Mouse (Mus musculus) adrenal gland, postnatal 36 days (tissue): ENCODE results near the gene Fbxo4. TPM values are rescaled to one million over a fixed set of nuclear protein-coding genes. Genes with fewer than 3 reads are reported as not detected.

ENCODE experiments used
- DNase-seq, 2 experiments: peaks; one replicate each; pipeline ENCODE4 v3.0.0; 2021; ENCODE audit warnings: mixed read lengths in 1 of 2
- total RNA-seq, 2 experiments: library from RNA; stranded (reverse); gene quantifications; 2 replicates each; pipeline ENCODE4 v1.2.3; 2021

Fbxo4 gene
- total RNA-seq, 2 experiments from 2014 or later = 17.0 to 27.6 TPM

DNA sequence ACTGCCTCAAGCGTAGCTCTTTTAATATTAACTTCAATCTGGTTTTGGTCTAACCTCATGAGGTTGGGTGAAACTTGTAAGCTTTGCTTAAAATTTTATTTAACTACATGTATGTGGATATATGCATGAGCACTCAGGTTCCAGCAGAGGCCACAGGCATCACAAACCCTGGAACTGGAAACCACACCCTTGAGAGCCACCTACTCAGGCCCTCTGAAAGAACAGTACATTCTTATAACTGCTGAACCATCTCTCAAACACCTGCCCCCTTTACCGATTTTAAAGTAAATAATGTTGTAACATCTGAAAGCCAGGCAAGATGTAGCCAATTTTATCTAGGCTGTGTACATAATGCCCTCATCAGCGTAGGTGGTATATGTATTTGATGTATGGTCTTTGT, 498 bp upstream of the Fbxo4 start:
- DNase-seq = no peak

DNA sequence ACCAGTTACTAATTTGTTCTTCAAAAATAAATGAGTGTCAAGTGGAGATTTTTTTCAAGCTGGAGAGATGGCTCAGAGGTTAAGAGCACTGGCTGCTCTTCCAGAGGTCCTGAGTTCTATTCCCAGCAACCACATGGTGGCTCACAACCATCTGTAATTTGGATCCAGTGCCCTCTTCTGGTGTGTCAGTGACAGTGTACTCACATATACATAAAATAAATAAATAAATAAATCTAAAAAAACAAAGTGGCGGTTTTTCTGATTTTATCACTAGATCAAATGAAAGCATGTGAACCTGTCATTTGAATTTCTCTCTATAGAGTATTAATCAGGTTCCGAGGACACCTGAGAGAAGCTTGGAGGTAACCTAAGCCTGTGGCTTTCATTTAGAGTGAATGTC, 1.1 kb downstream of the Fbxo4 start:
- DNase-seq = no peak

DNA sequence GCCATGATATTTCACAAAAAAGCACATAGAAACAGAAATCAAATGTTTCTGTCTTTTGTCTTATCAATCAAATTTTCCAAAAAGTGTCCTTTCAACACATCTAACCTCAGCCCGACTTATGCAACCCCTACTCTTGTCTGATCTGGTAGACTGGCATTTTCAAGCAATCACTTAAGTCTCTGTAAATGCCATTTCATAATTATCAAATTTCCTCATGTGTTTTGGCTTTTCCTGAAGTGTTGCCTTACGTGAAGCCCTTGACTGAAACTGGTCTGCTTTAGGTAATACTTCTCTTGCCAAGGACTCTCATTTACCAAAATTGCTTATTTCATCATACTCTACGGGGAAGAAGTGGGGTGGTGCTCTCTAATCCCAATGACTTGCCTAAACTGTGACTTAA, 6.1 kb downstream of the Fbxo4 start:
- no peak for DNase-seq

DNA sequence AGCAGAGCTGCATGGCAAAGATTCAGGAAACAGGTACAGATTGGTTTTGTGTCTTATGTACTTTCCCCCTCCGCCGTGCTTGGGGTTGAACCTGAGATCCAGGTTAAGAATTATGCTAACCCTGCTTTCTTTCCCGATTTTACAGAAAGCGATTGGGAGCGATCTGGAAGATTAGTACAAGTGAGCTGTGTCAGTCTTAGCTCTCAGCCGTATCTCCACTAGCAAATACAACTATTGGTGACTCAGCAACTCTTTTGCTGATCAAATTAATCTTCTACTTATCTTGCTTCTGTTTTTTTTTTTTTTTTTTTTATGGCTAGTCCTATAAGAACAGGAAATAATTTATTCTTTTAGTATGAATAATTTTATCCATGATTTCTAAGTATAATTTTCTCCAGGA, 9.2 kb downstream of the Fbxo4 start:
- DNase-seq = no peak

DNA sequence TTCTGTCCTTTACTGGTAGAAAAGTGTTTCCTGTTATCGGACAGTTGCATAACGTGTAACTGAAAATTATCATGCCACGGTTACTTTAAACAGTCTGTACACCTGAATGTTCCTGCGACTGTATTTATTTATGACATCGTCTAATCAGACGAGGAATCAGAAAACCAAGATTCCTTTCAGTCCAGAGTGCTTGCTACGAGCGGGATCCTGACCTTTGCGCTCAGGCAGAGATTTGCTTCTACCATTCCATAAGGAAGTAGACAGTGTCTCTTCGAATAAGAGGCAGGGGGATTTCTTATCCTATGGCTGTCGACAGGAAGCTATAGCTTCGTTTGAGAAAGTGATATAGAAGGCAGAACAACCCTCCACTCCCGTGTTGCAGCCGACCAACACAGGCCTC, 9.6 kb downstream of the Fbxo4 start:
- DNase-seq = no peak

DNA sequence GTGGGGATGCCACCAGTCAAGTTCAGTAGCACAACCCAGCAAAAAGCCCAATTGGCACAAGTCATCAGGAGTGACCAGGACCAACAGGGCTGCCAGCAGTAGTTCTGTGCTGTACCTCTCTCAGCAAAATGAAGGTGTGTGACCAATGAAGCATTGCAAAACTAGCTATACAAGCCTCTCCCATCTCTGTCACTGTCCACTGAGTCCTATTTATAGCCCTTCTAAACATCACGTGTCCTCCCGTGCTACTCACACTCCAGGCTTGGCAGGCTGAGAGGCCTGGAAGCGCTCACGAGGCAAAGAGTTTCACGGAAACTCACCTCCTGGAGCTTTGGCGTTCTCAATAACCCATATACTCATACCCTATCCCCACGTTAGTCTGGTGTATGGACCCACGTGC, 17.1 kb downstream of the Fbxo4 start:
- DNase-seq = peak; percentile 35 to 62

DNA sequence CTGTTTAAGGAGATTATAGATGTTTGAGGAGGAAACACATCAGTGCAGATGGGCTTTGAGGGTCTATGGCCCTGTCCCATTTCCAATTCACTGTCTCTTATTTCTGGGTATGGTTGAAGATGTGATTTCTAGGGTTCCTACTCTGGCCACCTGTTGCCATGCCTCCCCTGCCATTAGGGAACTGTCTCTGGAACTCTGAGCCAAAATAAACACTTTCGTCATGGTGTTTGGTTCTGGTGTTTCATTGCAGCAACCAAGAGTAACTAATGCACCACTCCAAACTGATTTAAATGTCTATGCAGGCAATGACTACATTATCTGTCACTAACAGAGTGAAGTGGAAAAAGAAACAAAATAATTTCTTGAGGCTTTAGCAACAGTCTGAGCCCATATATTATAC, 19.3 kb downstream of the Fbxo4 start:
- DNase-seq = no peak

DNA sequence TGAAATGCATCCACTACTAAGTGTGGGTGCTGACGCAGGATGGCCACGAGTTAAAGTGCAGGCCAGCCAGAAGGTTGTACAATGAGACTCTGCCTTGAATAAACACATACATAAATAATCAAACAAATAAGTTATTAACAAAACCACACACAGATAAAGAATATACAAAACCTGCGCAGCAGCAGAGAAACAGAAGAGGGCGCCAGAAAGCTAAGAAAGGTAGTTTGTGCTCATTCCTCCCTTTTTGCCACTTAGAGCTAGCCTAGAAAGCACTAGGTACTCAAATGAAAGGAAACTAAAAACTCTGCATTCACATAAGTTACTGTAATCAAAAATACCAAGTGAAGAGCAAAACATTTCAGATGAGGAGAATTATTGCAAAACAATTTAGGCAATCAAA, 21.4 kb downstream of the Fbxo4 start:
- peak; percentile 57 to 70 for DNase-seq

DNA sequence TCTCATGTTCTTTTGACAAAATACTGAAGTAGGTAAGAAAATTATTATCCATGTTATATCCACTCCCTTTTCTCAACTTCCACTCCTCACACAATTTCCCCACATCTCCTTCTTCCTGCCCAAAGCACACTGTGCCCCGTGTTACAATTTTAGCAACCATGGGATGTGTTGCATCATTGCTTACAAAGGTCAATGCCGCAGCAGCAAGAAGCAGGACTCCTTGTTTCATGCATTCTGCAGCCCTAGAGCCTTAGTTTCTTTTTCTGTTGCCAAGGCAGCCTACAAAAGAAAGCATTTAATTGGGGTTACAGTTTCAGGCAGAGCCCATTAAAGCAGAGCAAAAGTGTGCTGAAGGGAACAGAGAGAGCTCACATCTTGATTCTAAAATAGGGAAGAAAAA, 24.4 kb downstream of the Fbxo4 start:
- DNase-seq = peak; percentile 55 to 58

DNA sequence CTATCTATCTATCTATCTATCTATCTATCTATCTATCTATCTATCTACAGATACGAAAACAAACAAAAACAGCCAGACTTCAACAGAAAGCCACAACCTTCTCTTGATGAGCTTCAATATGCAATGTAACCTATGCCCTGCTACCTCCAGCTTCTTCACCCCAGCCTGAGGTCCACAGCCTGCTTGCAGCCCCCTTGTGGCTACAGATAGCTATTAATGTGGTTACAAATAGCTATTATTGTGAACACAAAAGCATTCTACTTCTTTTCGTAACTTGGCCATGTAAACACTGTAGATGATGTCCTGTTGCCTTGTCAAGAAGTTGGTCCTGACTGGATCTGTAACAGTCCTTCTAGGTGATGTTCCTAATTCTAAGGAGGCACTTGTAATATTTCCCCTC, 41.2 kb downstream of the Fbxo4 start:
- no peak for DNase-seq

DNA sequence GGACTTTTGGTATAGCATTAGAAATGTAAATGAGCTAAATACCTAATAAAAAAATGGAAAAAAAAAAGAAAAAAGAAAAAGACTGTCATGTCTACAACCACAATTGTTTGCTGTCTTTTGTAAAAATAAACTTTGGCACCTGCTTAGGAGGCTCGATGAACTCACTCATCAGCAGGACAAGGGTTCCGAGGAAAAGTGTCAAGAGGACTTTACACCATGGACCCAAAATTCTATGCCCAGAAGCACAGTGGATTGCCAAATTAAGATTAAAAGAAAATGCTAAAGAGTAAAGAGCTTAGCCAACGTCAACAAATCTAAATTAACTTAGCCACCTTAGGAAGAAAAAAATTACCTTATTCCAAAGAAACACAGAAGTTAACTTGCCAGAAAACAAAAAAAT, 43.3 kb downstream of the Fbxo4 start:
- no peak for DNase-seq

DNA sequence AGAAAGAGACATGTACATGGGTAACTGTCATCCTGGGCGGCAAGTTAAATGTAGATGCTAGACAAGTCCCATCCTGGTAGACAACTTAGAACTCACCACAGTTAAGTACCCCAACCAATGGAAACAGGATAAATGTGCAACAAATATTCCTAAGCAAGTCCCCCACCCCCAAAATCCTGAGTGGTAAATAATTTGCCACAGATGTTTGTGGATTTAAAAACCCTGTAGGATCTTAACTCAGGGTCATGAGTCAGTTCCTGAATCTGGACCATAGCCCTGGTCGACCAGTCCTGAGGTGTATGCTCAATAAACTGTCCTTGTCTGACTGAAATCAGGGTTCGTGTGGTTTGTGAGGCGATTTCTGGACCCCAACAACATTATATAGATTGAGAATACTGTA, 45.9 kb downstream of the Fbxo4 start:
- no peak for DNase-seq

DNA sequence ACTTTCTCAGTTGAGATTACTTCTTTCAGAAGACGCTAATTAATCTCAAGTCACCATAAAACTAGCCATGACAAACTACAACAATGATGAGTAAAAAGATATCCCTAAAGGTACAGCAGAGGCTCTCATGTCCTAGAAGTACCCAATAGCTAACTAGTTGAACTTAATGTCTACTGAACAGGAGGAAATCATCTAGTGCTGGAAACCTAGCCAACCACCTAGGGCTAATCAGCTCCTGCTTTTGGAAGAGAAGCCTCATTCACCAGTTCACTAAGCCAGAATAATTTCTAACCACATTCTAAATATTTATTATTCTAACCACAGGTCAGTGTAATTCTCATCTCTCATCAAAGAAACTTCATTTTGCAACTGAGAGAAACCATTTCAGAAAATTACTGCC, 47.4 kb downstream of the Fbxo4 start:
- no peak for DNase-seq

Other genes with a start within 250 kb of the Fbxo4 start
- gene AW549877, start 16.2 kb upstream of the Fbxo4 start, total RNA-seq = 10 to 100 TPM; 53.3 to 57.5 TPM
- gene Oxct1, start 46.8 kb upstream of the Fbxo4 start, total RNA-seq = 100 to 1,000 TPM; 137 to 207 TPM